Comparison of ENCODE assay signal across 11 mouse cellular contexts in the genomic region with DNA sequence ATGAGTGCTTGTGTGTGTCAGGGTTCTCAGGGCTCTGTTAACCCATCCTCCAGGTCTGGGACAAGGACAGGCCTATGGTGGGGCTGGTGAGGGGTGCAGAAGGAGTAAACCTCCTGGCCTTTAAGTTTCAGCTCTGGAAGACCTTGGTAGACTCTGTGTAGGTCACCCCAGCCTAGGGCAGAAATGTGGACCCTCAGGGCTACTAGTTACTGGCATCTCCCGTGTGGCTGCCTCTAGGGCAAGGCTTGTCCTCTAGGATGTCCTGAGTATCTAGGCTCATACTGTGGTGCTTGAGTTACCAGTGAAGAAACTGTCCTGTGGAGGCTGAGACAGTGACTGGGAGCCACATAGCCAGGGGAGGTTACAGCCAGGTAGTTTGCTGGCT. TPM values are rescaled to one million over a fixed set of nuclear protein-coding genes. Genes with fewer than 3 reads are reported as not detected.
A peak's percentile ranks its signal among the peaks of the same experiment; 100 is the strongest.
DNase-seq lines count a peak whose midpoint lies in the region; ATAC-seq and TF ChIP-seq lines count a peak whose summit lies in the region.
"Had no signal": no experiment of that assay in that cellular context is flagged by ENCODE, and none has a peak within 500 bp of the region (broad histone marks: within the 10 kb centered on the region; RNA-seq: fewer than 3 reads in every experiment).

No protein-coding gene starts in this region.

- no peak for ATAC-seq in heart, embryonic 11.5 days (replicated peaks; ENCODE audit: insufficient number of reproducible peaks, low FRiP score, low TSS enrichment)
- no peak; the same call in 1 of the 2 replicates for ATAC-seq in lung, embryonic 14.5 days (ENCODE audit: insufficient read depth)
- ATAC-seq in embryonic facial prominence, embryonic 14.5 days (ENCODE audit: low read depth) = no peak
- ATAC-seq in liver, embryonic 13.5 days (ENCODE audit: low read depth) = no peak

- H3K36me3 ChIP-seq in heart, embryonic 11.5 days (ENCODE audit: control insufficient read depth, insufficient read depth, low read length) = no peaks in the 10 kb centered on the region
- no peaks in the 10 kb centered on the region for H3K36me3 ChIP-seq in lung, embryonic 14.5 days (ENCODE audit: insufficient read depth)
- peaks cover under 1% of the 10 kb centered on the region; the same call in 1 of the 2 replicates for H3K36me3 ChIP-seq in embryonic facial prominence, embryonic 14.5 days (ENCODE audit: control insufficient read depth, insufficient read depth, low read length)
- no peaks in the 10 kb centered on the region for H3K36me3 ChIP-seq in liver, embryonic 13.5 days

- H3K27ac ChIP-seq in heart, embryonic 11.5 days (ENCODE audit: low read depth, low read length) = peak overlapping the region; percentile 63
- H3K27ac ChIP-seq in lung, embryonic 14.5 days (ENCODE audit: low read depth) = peak overlapping the region; percentile 90
- H3K27ac ChIP-seq in embryonic facial prominence, embryonic 14.5 days (replicated peaks; ENCODE audit: low read depth, low read length) = peak overlapping the region; percentile 77; the same call in 1 of the 2 replicates
- H3K27ac ChIP-seq in liver, embryonic 13.5 days = peak overlapping the region; percentile 61
- H3K27ac ChIP-seq: layer of hippocampus, adult 2 months had no signal

- WGBS in heart, embryonic 11.5 days (ENCODE audit: insufficient replicate concordance) = 70% methylated on average over 1 of the region's 1 CpGs
- 39% methylated on average over 1 of the region's 1 CpGs for WGBS in lung, embryonic 14.5 days
- 36% methylated on average over 1 of the region's 1 CpGs for WGBS in embryonic facial prominence, embryonic 14.5 days
- WGBS in liver, embryonic 13.5 days (ENCODE audit: insufficient replicate concordance) = 67% methylated on average over 1 of the region's 1 CpGs

- no peak for TF ChIP-seq CTCF in lung, embryonic 14.5 days (IDR thresholded peaks at IDR 0.05; ENCODE audit: low read depth)

- H3K27me3 ChIP-seq in heart, embryonic 11.5 days (ENCODE audit: control insufficient read depth, insufficient read depth, low read length) = no peaks in the 10 kb centered on the region
- no peaks in the 10 kb centered on the region for H3K27me3 ChIP-seq in lung, embryonic 14.5 days (ENCODE audit: insufficient read depth, low read length)
- H3K27me3 ChIP-seq in embryonic facial prominence, embryonic 14.5 days (replicated peaks; ENCODE audit: control insufficient read depth, insufficient read depth, low read length) = no peaks in the 10 kb centered on the region
- H3K27me3 ChIP-seq in liver, embryonic 13.5 days = no peaks in the 10 kb centered on the region

- H3K9me3 ChIP-seq in heart, embryonic 11.5 days (replicated peaks; ENCODE audit: control insufficient read depth, low read length) = no peaks in the 10 kb centered on the region
- no peaks in the 10 kb centered on the region for H3K9me3 ChIP-seq in lung, embryonic 14.5 days (ENCODE audit: low read depth, low read length)
- no peaks in the 10 kb centered on the region for H3K9me3 ChIP-seq in embryonic facial prominence, embryonic 14.5 days (ENCODE audit: control insufficient read depth, low read length)
- H3K9me3 ChIP-seq in liver, embryonic 13.5 days (replicated peaks) = no peaks in the 10 kb centered on the region

- peak overlapping the region; percentile 44 for H3K4me2 ChIP-seq in heart, embryonic 11.5 days
- H3K4me2 ChIP-seq in lung, embryonic 14.5 days = peak overlapping the region; percentile 16
- H3K4me2 ChIP-seq in embryonic facial prominence, embryonic 14.5 days (ENCODE audit: low read depth, low read length) = peak overlapping the region; percentile 27; the same call in 1 of the 2 replicates
- H3K4me2 ChIP-seq in liver, embryonic 13.5 days = no peak overlapping the region

- peak overlapping the region; percentile 70 for H3K9ac ChIP-seq in heart, embryonic 11.5 days (ENCODE audit: low read depth, low read length)
- H3K9ac ChIP-seq in lung, embryonic 14.5 days = peak overlapping the region; percentile 33; the same call in 1 of the 2 replicates
- H3K9ac ChIP-seq in embryonic facial prominence, embryonic 14.5 days (ENCODE audit: low read depth, low read length) = peak overlapping the region; percentile 45
- H3K9ac ChIP-seq in liver, embryonic 13.5 days = no peak overlapping the region

- no peak overlapping the region for H3K4me3 ChIP-seq in heart, embryonic 11.5 days (ENCODE audit: low read depth, low read length)
- H3K4me3 ChIP-seq in lung, embryonic 14.5 days (ENCODE audit: low read depth, low read length) = no peak overlapping the region
- no peak overlapping the region for H3K4me3 ChIP-seq in embryonic facial prominence, embryonic 14.5 days (ENCODE audit: low read depth, low read length)
- no peak overlapping the region for H3K4me3 ChIP-seq in liver, embryonic 13.5 days (replicated peaks)
- H3K4me3 ChIP-seq: layer of hippocampus, adult 2 months had no signal

- H3K4me1 ChIP-seq in heart, embryonic 11.5 days (ENCODE audit: control insufficient read depth, insufficient read depth, low read length) = peaks cover 95% of the 10 kb centered on the region
- peaks cover 56% of the 10 kb centered on the region for H3K4me1 ChIP-seq in lung, embryonic 14.5 days (ENCODE audit: insufficient read depth)
- peaks cover 71% of the 10 kb centered on the region for H3K4me1 ChIP-seq in embryonic facial prominence, embryonic 14.5 days (ENCODE audit: control insufficient read depth, insufficient read depth, low read length)
- peaks cover 83% of the 10 kb centered on the region for H3K4me1 ChIP-seq in liver, embryonic 13.5 days (replicated peaks)

- no peak for DNase-seq in heart, postnatal 36 days
- no peak for DNase-seq in lung, embryonic 14.5 days
- DNase-seq in lung, postnatal 36 days = no peak
- no peak for DNase-seq in embryonic facial prominence, embryonic 14.5 days (ENCODE audit: low spot score)
- no peak for DNase-seq in liver, embryonic 13.5 days
- DNase-seq in ovary, postnatal 14 days (ENCODE audit: low spot score) = no peak
- no peak for DNase-seq in left cerebral cortex, postnatal 14 days (ENCODE audit: low spot score in 2 of 2)
- DNase-seq: thymus, postnatal 25 days had no signal

- intact Hi-C loops in heart, postnatal 36 days (cut with DNase I) = no loop called here
- intact Hi-C loops in left cerebral cortex, postnatal 14 days (cut with DNase I) = no loop called here

RNA-seq across cellular contexts. Expression of gene Glis2, which starts 8.9 kb away (rescaled TPM):
- 19.3 and 23.3 TPM in 2 replicates for polyA plus RNA-seq in heart, embryonic 11.5 days (2014; fragmentation: Nextera tagmentation; extraction: Ambion mirVana)
- 10 to 100 TPM; 16.0 to 16.7 TPM for total RNA-seq in heart, postnatal 36 days (2021)
- polyA plus RNA-seq in lung, embryonic 14.5 days (2014; fragmentation: Nextera tagmentation; extraction: Ambion mirVana) = 24.4 and 29.2 TPM in 2 replicates
- polyA plus RNA-seq in embryonic facial prominence, embryonic 14.5 days (2014; fragmentation: Nextera tagmentation; extraction: Ambion mirVana) = 34.7 and 36.3 TPM in 2 replicates
- 2.4 and 2.8 TPM in 2 replicates for polyA plus RNA-seq in liver, embryonic 13.5 days (2015; fragmentation: Nextera tagmentation; extraction: Ambion mirVana)
- 10 to 100 TPM; 16.3 to 18.0 TPM for total RNA-seq in left cerebral cortex, postnatal 14 days (2021)
- total RNA-seq: neutrophil, adult 5-6 weeks had no signal

RNA-seq across cellular contexts. Expression of gene Pam16, which starts 21.3 kb away (rescaled TPM):
- 119 and 134 TPM in 2 replicates for polyA plus RNA-seq in heart, embryonic 11.5 days (2014; fragmentation: Nextera tagmentation; extraction: Ambion mirVana)
- 100 to 1,000 TPM; 134 to 150 TPM for total RNA-seq in heart, postnatal 36 days (2021)
- polyA plus RNA-seq in lung, embryonic 14.5 days (2014; fragmentation: Nextera tagmentation; extraction: Ambion mirVana) = 81.9 and 86.3 TPM in 2 replicates
- polyA plus RNA-seq in embryonic facial prominence, embryonic 14.5 days (2014; fragmentation: Nextera tagmentation; extraction: Ambion mirVana) = 90.8 and 90.9 TPM in 2 replicates
- polyA plus RNA-seq in liver, embryonic 13.5 days (2015; fragmentation: Nextera tagmentation; extraction: Ambion mirVana) = 67.5 and 74.1 TPM in 2 replicates
- total RNA-seq in left cerebral cortex, postnatal 14 days (2021) = 10 to 100 TPM; 81.6 to 82.8 TPM

RNA-seq across cellular contexts. Expression of gene Vasn, which starts 36.3 kb away (rescaled TPM):
- polyA plus RNA-seq in heart, embryonic 11.5 days (2014; fragmentation: Nextera tagmentation; extraction: Ambion mirVana) = 9.5 and 10.6 TPM in 2 replicates
- 10 to 100 TPM in 1 of 2 experiments, 1 to 10 TPM in 1; 9.2 to 11.0 TPM for total RNA-seq in heart, postnatal 36 days (2021)
- polyA plus RNA-seq in lung, embryonic 14.5 days (2014; fragmentation: Nextera tagmentation; extraction: Ambion mirVana) = 23.1 and 23.5 TPM in 2 replicates
- 31.3 and 32.4 TPM in 2 replicates for polyA plus RNA-seq in embryonic facial prominence, embryonic 14.5 days (2014; fragmentation: Nextera tagmentation; extraction: Ambion mirVana)
- 2.9 TPM in 2 replicates for polyA plus RNA-seq in liver, embryonic 13.5 days (2015; fragmentation: Nextera tagmentation; extraction: Ambion mirVana)
- total RNA-seq in left cerebral cortex, postnatal 14 days (2021) = 10 to 100 TPM in 1 of 2 experiments, 1 to 10 TPM in 1; 8.3 to 10.9 TPM

RNA-seq across cellular contexts. Expression of gene Dnaja3, which starts 36.3 kb away (rescaled TPM):
- 63.6 and 72.6 TPM in 2 replicates for polyA plus RNA-seq in heart, embryonic 11.5 days (2014; fragmentation: Nextera tagmentation; extraction: Ambion mirVana)
- total RNA-seq in heart, postnatal 36 days (2021) = 100 to 1,000 TPM; 143 to 164 TPM
- polyA plus RNA-seq in lung, embryonic 14.5 days (2014; fragmentation: Nextera tagmentation; extraction: Ambion mirVana) = 58.7 and 59.3 TPM in 2 replicates
- polyA plus RNA-seq in embryonic facial prominence, embryonic 14.5 days (2014; fragmentation: Nextera tagmentation; extraction: Ambion mirVana) = 57.6 and 57.7 TPM in 2 replicates
- 51.8 and 62.5 TPM in 2 replicates for polyA plus RNA-seq in liver, embryonic 13.5 days (2015; fragmentation: Nextera tagmentation; extraction: Ambion mirVana)
- total RNA-seq in left cerebral cortex, postnatal 14 days (2021) = 10 to 100 TPM; 63.6 to 65.9 TPM

RNA-seq across cellular contexts. Expression of gene Tfap4, which starts 43.8 kb away (rescaled TPM):
- polyA plus RNA-seq in heart, embryonic 11.5 days (2014; fragmentation: Nextera tagmentation; extraction: Ambion mirVana) = 7.3 and 9.4 TPM in 2 replicates
- total RNA-seq in heart, postnatal 36 days (2021) = 1 to 10 TPM; 4.4 to 4.6 TPM
- polyA plus RNA-seq in lung, embryonic 14.5 days (2014; fragmentation: Nextera tagmentation; extraction: Ambion mirVana) = 23.0 and 24.1 TPM in 2 replicates
- polyA plus RNA-seq in embryonic facial prominence, embryonic 14.5 days (2014; fragmentation: Nextera tagmentation; extraction: Ambion mirVana) = 16.6 and 17.2 TPM in 2 replicates
- 8.4 and 10.7 TPM in 2 replicates for polyA plus RNA-seq in liver, embryonic 13.5 days (2015; fragmentation: Nextera tagmentation; extraction: Ambion mirVana)
- total RNA-seq in left cerebral cortex, postnatal 14 days (2021) = 1 to 10 TPM; 2.8 to 3.1 TPM
